Mouse (Mus musculus) cerebral cortex, adult 2 months (tissue): Measurements from ENCODE around the gene B230217C12Rik.

Experiments
- WGBS: fragments of 180-500 bp; shearing (Covaris S2); methylation state at CpG from one replicate; pipeline ENCODE4 v1.1.7; 2018; 5-methylcytosine and 5-hydroxymethylcytosine counted together

The B230217C12Rik gene

DNA sequence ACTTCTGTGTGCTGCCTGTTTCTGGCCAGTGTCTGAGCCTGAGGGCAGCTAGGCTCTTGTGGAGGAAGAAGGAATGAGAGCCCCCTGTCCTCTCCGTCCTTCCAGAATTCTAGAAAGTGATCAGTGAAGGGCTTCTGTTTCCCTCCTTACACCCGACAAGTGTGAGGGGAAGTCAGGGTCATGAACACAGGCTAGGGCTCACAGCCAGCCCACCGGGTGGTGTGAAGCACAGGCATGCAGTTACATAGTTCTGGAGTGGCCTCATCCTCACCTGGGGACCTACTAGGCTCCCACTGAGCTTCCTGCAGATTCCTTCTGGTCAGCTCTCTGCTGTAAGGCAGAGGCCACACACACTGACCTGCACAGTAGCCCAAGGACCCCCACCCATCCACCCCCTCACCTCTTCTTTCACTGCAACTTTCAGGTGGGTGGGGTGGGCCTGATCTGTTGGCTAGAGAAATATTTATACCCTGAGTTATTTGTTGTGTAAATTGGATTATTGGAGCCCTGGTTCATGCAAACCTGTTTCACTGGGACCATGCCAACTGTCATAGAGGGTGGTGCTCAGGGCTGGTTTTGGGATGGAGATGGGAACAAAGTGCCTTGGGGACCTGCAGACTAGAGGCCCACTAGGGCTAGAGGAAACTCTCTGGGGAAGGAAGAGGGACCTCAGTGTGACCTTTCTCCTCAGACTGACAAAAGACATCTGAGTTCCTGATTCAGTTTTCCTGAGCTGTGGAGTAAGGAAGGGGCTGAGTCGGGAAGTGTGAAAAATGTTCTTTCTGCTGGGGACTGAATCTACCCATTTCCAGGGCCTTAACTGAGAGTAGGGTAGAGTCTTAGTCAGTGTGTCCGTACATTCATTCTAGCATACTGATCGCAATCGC is 31.1 kb upstream of the B230217C12Rik start:
- WGBS = 58% methylated on average over 7 of the region's 7 CpGs

DNA sequence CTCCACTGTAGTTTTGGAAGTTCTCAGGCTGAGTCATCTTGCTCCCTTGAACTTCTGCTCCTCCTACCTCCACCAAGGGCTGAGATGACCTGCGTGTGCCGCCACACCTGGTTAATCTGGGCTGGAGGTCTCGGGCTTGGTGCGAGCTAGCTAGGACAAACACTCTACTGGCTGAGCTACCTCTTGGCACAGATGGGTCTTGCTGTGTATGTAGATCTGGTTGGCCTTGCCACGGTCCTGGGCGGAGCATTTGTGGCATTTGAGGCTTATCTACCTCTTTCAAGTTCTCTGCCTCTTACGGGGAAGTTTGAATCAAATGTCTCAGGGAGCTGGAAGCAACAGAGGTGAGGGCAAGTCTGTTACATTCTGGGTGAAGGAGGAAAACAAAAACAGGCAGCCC is 30.2 kb upstream of the B230217C12Rik start:
- 75% methylated on average over 7 of the region's 7 CpGs for WGBS

DNA sequence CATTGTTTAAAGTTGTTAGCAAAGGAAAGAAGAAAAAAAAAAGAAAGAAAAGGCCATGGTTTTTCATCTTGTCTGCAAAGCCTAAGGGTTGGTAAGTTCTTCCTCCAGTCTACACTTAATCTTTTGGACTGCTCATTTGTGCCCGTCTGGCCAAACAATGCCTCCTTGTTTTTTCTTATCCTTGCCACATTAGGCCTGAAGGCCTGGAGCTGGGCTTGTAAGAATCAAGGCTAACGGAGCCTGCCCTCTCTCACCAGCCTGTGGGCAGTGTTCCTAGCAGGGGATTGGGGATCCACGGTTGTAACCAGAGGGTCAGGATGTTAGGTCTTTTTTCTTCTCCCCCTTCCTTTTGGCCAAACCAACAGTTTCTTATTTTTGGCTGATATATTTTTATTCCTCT is 29.6 kb upstream of the B230217C12Rik start:
- 44% methylated on average over 3 of the region's 3 CpGs for whole genome bisulfite sequencing

DNA sequence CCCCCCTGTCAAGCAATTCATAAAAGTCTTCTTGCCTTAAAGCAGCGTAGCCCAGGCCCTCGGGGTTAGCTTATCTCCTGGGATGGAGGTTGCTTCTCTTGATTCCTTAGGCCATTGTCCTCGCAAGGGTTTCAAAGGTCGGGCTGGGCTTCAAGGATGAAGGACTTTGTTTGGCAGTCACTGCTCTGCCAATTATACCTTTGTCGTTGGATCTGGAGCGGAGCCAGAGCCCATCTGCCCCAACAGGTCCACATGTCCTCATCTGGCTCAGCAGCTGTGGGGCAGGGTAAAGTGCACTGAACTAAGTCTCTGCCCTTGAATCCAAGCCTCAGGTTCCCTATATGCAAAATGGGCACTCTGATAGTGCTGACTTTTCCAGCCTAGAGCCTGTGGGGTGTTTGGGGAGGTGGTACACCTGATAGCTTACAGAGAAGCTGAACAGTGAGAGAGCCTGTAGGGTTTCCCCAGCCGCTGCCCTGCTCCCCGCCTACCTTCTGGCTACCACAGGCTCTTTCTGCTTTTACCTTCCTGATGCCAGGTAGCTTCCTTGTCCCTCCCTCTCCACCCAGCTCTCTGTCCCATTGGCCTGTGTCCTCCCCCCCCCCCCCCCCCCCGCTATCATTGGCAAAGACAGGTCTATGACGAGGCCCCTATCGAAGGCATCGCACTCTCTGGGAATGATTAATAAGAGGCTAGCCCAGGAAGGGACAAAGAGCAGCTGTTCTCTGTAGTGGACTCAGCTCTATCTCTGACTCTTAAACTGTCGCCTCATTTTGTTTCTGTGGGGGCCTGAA is 28.8 kb upstream of the B230217C12Rik start:
- WGBS = 34% methylated on average over 12 of the region's 13 CpGs

DNA sequence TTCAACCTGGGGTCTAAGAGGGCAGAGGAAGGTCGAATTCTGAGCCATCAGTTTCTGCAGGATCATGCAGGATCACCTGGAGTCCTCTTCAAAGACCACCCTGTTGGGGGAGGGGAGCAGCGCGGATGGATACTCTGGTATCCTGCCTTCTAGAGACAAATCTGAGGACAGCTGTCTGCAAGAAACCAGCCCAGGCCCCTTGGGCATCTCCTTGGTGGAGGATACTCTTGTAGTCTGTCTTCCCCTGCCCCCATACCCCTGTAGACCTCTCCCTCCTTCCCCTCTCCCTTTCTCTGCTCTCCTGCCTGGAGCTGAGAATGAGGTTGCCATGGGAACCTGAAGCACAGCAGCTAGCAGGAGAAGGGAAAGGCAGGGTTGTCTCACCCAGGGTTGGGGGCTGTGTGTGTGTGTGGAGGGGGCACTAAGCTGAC is 28.1 kb upstream of the B230217C12Rik start:
- WGBS = 32% methylated on average over 3 of the region's 3 CpGs

- WGBS = 26% methylated on average over 7 of the region's 7 CpGs
These were observed 27.5 kb upstream of the B230217C12Rik start for GRCm38 (mm10) chr11:97813085-97813484.

DNA sequence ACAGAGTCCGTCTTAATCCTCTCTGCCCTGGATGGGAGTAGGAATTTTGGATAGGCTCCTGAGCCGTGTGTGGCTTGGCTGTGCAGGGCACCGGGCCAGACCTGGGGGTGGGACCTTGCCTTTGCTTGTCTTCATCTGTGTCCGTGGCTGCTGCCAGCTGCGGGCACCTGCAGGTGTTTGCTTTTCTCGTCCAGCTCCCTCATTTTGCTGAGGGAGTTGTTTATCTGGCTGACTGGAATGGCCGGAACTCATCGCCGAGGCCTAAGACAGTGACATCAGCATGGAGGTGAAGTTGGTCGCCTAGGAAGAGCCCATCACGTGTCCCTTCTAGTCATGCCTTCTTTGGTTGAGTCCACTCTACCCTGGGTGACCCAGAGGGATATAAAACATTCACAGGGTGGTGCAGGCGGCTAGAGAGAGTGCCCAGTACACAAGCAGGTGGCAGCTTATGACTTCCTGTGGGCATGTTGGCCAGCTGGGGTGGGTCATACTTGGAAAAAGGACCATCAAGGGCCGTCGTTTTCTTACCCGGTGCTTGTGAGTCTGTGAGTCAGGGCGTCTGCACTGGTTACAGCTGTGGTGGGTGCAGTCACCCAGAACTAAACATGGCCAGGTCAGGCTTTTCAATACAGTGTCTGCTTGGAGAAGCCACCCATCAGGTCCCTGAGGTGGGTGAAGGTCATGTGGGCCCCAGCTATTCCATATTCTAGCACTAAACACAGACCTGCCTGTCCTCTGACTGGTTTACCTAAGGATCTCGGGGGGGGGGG is 26.6 kb upstream of the B230217C12Rik start:
- WGBS = 54% methylated on average over 17 of the region's 17 CpGs

- WGBS = 74% methylated on average over 11 of the region's 11 CpGs
These were observed 24.8 kb upstream of the B230217C12Rik start for GRCm38 (mm10) chr11:97815736-97816135.

DNA sequence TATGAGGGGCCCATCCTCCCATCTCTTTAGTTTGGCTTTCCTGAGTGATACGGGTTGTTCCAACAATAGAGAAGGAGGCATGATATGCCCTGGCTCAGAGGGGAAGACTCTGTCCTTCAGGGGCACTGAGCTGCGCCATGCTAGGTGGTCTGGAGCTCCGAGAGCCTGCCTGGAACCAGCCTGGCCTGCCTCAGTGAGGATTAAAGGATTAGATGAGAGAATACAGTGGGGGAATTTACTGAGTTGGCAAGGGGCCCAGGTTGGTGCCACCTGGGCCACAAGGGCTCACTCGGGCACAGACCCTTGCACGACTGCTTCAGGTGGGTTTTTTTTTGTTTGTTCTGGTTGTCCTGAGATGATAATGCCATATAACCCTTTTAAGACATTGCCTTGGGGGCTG is 24.4 kb upstream of the B230217C12Rik start:
- WGBS = 60% methylated on average over 5 of the region's 5 CpGs

DNA sequence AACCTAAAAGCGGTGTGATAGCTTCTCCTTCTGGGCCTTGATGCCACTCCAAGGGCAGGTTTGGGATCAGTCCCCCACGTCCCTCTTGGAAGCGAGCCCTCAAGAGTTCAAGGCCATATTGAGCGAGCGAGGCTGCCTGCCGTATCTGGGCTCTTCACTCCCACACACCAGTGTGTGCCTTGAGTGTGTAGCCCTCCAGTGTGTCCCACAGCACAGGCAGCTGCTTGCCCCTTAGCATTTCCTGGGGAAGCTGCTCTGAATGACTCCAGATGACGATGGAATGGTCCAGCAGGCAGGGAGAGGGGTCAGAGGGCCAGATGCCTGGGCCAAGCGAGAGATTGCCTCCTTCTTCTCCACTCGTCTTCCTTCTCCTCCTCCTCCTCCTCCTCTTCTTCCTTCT is 23.7 kb upstream of the B230217C12Rik start:
- 62% methylated on average over 9 of the region's 9 CpGs for WGBS

GRCm38 (mm10) chr11:97817379-97817778 is 23.2 kb upstream of the B230217C12Rik start:
- 63% methylated on average over 5 of the region's 5 CpGs for whole genome bisulfite sequencing

DNA sequence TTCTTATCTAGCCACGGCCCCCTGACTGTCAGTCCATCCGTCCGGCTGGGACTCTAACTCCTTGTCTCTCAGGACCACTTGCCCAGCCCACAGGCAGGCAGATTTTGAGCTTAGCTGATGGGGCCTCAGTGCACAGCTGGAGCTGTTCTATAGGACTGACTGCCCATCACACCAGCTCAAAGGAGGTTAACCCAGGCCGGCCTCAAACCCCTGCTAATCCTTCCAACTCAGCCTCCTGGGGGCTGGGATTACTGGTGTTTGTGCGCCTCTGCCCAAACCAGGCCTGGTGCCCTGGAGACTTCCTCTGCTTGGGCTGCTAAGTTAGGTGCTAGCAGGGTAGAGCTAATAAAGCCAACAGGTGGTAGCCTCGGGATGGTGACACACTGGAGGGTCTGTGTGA is 22.6 kb upstream of the B230217C12Rik start:
- 64% methylated on average over 6 of the region's 6 CpGs for WGBS

DNA sequence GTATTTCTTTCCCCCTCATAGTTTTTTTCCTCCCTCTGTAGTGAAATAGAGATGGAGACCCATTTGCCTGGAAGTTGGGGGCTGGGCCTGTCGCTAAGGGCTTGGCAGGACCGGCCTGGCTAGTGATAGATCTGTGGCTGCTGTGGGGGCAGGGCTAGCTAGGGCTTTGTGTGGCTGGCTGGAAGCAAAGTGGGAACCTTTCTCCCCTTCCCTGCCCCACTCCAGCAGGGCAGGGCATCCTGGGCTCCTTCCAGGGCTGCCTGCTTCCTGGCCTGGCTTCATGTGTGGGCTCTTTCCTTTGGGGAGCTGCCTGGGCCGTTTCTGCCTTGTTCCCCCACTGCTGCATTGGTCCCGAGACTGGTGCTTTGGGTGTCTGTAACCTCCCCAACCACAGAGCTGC is 22.0 kb upstream of the B230217C12Rik start:
- WGBS = 17% methylated on average over 4 of the region's 4 CpGs

DNA sequence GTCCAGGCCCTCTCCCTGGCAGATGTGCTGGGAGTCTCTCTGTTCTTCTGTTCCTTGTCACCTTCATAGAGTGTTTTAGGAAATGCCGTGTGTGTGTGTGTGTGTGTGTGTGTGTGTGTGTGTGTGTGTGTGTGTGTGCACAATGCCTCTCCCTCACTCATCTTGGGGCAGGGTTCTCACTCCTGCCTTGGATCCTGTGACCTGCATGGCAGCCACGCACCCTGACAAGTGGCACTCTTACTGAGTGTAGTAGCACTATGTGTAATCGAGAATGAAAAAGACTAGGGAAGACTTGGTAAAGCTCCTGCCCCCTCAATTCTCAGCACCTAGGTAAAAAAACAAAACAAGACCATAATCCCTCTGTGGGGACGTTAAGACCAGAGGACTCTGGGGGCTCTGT is 21.5 kb upstream of the B230217C12Rik start:
- 48% methylated on average over 4 of the region's 4 CpGs for WGBS

- WGBS = 69% methylated on average over 5 of the region's 5 CpGs
These were observed 20.7 kb upstream of the B230217C12Rik start for GRCm38 (mm10) chr11:97819923-97820322.

- whole genome bisulfite sequencing = 40% methylated on average over 4 of the region's 4 CpGs
These were observed 19.7 kb upstream of the B230217C12Rik start for GRCm38 (mm10) chr11:97820840-97821239.

GRCm38 (mm10) chr11:97821401-97822064 is 19.0 kb upstream of the B230217C12Rik start:
- 84% methylated on average over 8 of the region's 8 CpGs for WGBS

DNA sequence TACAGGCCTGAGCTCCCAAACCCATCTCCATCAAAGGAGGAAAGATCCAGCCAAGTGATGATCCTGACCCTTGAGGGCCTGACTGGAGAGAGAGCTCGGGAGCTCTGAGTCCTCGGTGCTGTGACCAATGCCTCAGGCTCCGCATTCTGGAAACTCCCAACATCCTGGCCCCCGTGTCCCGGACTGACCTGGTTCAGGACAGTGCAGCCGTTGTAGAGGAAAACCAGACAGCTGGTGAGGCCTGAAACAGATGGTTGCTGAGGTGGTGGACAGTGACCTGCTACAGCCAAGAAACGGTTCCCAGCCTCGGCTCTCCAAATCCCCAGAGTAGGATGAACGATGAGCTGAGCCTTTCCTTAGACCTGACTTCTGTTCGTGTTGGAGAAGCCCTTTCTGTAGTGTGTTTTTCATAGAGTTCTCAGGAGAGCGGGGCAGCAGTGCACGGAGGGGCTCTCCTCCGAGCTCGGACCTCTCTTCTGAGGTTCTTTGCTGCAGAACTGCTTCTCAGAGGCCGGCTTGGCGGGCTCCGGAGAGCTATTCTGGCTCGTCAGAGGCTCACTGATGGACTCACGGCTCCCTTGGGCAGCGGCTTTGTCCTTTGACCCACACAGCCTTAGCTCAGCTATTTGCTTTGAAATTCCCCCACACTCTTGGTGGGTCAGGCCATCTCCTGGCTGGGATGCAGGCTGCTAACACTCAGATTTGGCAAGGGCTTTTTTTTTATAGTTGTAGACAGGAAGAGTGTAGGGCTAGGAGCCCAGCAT is 17.6 kb upstream of the B230217C12Rik start:
- WGBS = 69% methylated on average over 20 of the region's 20 CpGs

DNA sequence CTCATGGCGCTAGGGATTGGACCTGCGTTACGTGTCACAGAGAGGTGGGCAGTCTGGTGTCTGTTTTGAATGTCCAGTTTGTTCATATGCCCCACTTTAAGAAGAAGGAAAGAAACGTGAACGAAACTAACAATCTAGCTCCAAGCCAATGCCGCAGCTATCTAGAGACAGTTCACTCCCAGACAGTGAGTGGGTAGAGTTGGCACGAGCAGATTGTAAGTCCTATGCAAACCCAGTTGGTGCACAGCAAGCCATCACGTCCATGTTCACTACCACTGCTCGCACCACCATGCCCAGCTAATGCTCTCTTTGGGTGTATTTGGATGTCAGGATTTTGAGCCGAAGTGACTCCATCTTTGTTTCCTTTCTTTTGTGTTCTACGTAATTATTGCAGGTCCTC is 16.4 kb upstream of the B230217C12Rik start:
- WGBS = 69% methylated on average over 11 of the region's 11 CpGs

- WGBS = 49% methylated on average over 6 of the region's 6 CpGs
These were observed 15.7 kb upstream of the B230217C12Rik start for GRCm38 (mm10) chr11:97824895-97825294.

DNA sequence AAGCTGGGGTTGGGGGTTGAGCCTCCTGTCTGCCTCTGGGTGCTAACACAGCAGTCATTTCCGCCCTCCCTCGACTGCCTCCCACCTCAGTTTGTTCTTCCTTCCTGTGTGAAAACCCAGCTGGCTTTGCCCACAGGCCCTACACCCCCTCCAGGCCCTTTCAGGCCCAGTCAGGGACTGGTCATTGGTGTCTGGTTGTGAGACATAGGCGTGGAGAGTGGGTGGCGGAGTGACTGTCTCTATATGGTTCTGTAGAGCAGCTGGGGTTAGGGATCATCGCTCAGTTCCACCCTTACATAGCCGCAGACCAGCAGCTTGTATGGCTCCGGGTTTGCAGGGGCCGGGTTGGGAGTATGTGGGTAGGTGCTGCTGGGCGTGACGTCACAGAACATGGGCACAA is 15.3 kb upstream of the B230217C12Rik start:
- WGBS = 58% methylated on average over 10 of the region's 10 CpGs
